Mouse (Mus musculus): ENCODE results near the gene Mum1.

GRCm38 (mm10) chr10:80200485-80200884 lies 25.7 kb upstream of the Mum1 start:
- TF ChIP-seq CTCF (IDR thresholded peaks at IDR 0.05; ENCODE audit: low read depth, low read length) (no peak), POLR2A (IDR thresholded peaks at IDR 0.05; ENCODE audit: extremely low read depth, insufficient read depth, low read length) (no peak)
